Mouse (Mus musculus): ENCODE measurements around the gene Prnd. TPM values are rescaled to one million over a fixed set of nuclear protein-coding genes. Genes with fewer than 3 reads are reported as not detected.

Prnd gene
- polyA plus RNA-seq, 1 experiment, result 13.5 TPM

- TF ChIP-seq CTCF (IDR thresholded peaks at IDR 0.05; ENCODE audit: borderline replicate concordance, extremely low read depth, insufficient read depth, insufficient read length) (no peak), POLR2A (IDR thresholded peaks at IDR 0.05; ENCODE audit: borderline replicate concordance, extremely low read depth, insufficient read depth, insufficient read length, poor library complexity, severe bottlenecking) (no peak)
- DNase-seq (ENCODE audit: low read depth), result no peak
Observed at GRCm38 (mm10) chr2:131988550-131988949, 37.9 kb downstream of the Prnd start.

GRCm38 (mm10) chr2:131992487-131992886 lies 41.8 kb downstream of the Prnd start:
- no peak for TF ChIP-seq CTCF (IDR thresholded peaks at IDR 0.05; ENCODE audit: borderline replicate concordance, extremely low read depth, insufficient read depth, insufficient read length)
- DNase-seq (ENCODE audit: low read depth), result no peak

- TF ChIP-seq CTCF (IDR thresholded peaks at IDR 0.05; ENCODE audit: borderline replicate concordance, extremely low read depth, insufficient read depth, insufficient read length), result no peak
- TF ChIP-seq POLR2A (IDR thresholded peaks at IDR 0.05; ENCODE audit: borderline replicate concordance, extremely low read depth, insufficient read depth, insufficient read length, poor library complexity, severe bottlenecking), result no peak
- DNase-seq (ENCODE audit: low read depth), result no peak
Observed at GRCm38 (mm10) chr2:131993151-131993550, 42.5 kb downstream of the Prnd start.

GRCm38 (mm10) chr2:131993563-131994088 lies 43.0 kb downstream of the Prnd start:
- peak; percentile 79 for DNase-seq (ENCODE audit: low read depth)
- TF ChIP-seq CTCF (IDR thresholded peaks at IDR 0.05; ENCODE audit: borderline replicate concordance, extremely low read depth, insufficient read depth, insufficient read length), result no peak
- no peak for TF ChIP-seq POLR2A (IDR thresholded peaks at IDR 0.05; ENCODE audit: borderline replicate concordance, extremely low read depth, insufficient read depth, insufficient read length, poor library complexity, severe bottlenecking)

GRCm38 (mm10) chr2:131994971-131995370 lies 44.3 kb downstream of the Prnd start:
- TF ChIP-seq POLR2A (IDR thresholded peaks at IDR 0.05; ENCODE audit: borderline replicate concordance, extremely low read depth, insufficient read depth, insufficient read length, poor library complexity, severe bottlenecking) (no peak), CTCF (IDR thresholded peaks at IDR 0.05; ENCODE audit: borderline replicate concordance, extremely low read depth, insufficient read depth, insufficient read length) (no peak)
- no peak for DNase-seq (ENCODE audit: low read depth)

- no peak for TF ChIP-seq CTCF (IDR thresholded peaks at IDR 0.05; ENCODE audit: borderline replicate concordance, extremely low read depth, insufficient read depth, insufficient read length)
- no peak for TF ChIP-seq POLR2A (IDR thresholded peaks at IDR 0.05; ENCODE audit: borderline replicate concordance, extremely low read depth, insufficient read depth, insufficient read length, poor library complexity, severe bottlenecking)
- no peak for DNase-seq (ENCODE audit: low read depth)
Observed at GRCm38 (mm10) chr2:131995742-131996141, 45.1 kb downstream of the Prnd start.

GRCm38 (mm10) chr2:131996369-131996768 lies 45.7 kb downstream of the Prnd start:
- TF ChIP-seq POLR2A (IDR thresholded peaks at IDR 0.05; ENCODE audit: borderline replicate concordance, extremely low read depth, insufficient read depth, insufficient read length, poor library complexity, severe bottlenecking) (no peak), CTCF (IDR thresholded peaks at IDR 0.05; ENCODE audit: borderline replicate concordance, extremely low read depth, insufficient read depth, insufficient read length) (no peak)
- DNase-seq (ENCODE audit: low read depth), result no peak

GRCm38 (mm10) chr2:131997356-131997755 lies 46.7 kb downstream of the Prnd start:
- TF ChIP-seq CTCF (IDR thresholded peaks at IDR 0.05; ENCODE audit: borderline replicate concordance, extremely low read depth, insufficient read depth, insufficient read length), result no peak
- no peak for TF ChIP-seq POLR2A (IDR thresholded peaks at IDR 0.05; ENCODE audit: borderline replicate concordance, extremely low read depth, insufficient read depth, insufficient read length, poor library complexity, severe bottlenecking)
- DNase-seq (ENCODE audit: low read depth), result peak; percentile 28

GRCm38 (mm10) chr2:132001696-132002334 lies 51.2 kb downstream of the Prnd start:
- TF ChIP-seq POLR2A (IDR thresholded peaks at IDR 0.05; ENCODE audit: borderline replicate concordance, extremely low read depth, insufficient read depth, insufficient read length, poor library complexity, severe bottlenecking) (no peak), CTCF (IDR thresholded peaks at IDR 0.05; ENCODE audit: borderline replicate concordance, extremely low read depth, insufficient read depth, insufficient read length) (no peak)
- DNase-seq (ENCODE audit: low read depth), result no peak

GRCm38 (mm10) chr2:132003916-132004315 lies 53.3 kb downstream of the Prnd start:
- TF ChIP-seq CTCF (IDR thresholded peaks at IDR 0.05; ENCODE audit: borderline replicate concordance, extremely low read depth, insufficient read depth, insufficient read length) (no peak), POLR2A (IDR thresholded peaks at IDR 0.05; ENCODE audit: borderline replicate concordance, extremely low read depth, insufficient read depth, insufficient read length, poor library complexity, severe bottlenecking) (no peak)
- no peak for DNase-seq (ENCODE audit: low read depth)

- no peak for TF ChIP-seq POLR2A (IDR thresholded peaks at IDR 0.05; ENCODE audit: borderline replicate concordance, extremely low read depth, insufficient read depth, insufficient read length, poor library complexity, severe bottlenecking)
- TF ChIP-seq CTCF (IDR thresholded peaks at IDR 0.05; ENCODE audit: borderline replicate concordance, extremely low read depth, insufficient read depth, insufficient read length), result no peak
- DNase-seq (ENCODE audit: low read depth), result no peak
Observed at GRCm38 (mm10) chr2:132004495-132005136, 54.0 kb downstream of the Prnd start.

- TF ChIP-seq POLR2A (IDR thresholded peaks at IDR 0.05; ENCODE audit: borderline replicate concordance, extremely low read depth, insufficient read depth, insufficient read length, poor library complexity, severe bottlenecking) (no peak), CTCF (IDR thresholded peaks at IDR 0.05; ENCODE audit: borderline replicate concordance, extremely low read depth, insufficient read depth, insufficient read length) (no peak)
Observed at GRCm38 (mm10) chr2:132005445-132005844, 54.8 kb downstream of the Prnd start.

More at GRCm38 (mm10) chr2:132005445-132005844, 54.8 kb downstream of the Prnd start:
- no peak for DNase-seq (ENCODE audit: low read depth)

Other genes starting within 250 kb of the Prnd start
- gene Erv3, start 91.1 kb upstream of the Prnd start, polyA plus RNA-seq (2012; rRNA removed), result 0.03 and 0.04 TPM in 2 replicates
- gene Prnp, start 40.9 kb upstream of the Prnd start, polyA plus RNA-seq (2012; rRNA removed), result 99.5 and 108 TPM in 2 replicates
- gene Prn, start 40.9 kb upstream of the Prnd start, polyA plus RNA-seq (2012; rRNA removed), result not detected in 2 replicates
- gene Rassf2, start 79.4 kb downstream of the Prnd start, polyA plus RNA-seq (2012; rRNA removed), result 17.4 and 34.9 TPM in 2 replicates
- 36.3 and 40.9 TPM in 2 replicates for gene Slc23a2, start 194.2 kb downstream of the Prnd start, polyA plus RNA-seq (2012; rRNA removed)